Mouse (Mus musculus): Measurements from ENCODE around the gene Fam83g. TPM values are rescaled to one million over a fixed set of nuclear protein-coding genes. Genes with fewer than 3 reads are reported as not detected.

Fam83g gene
- polyA plus RNA-seq, 1 experiment from 2014 or later, result 0.51 TPM

- no peak for ATAC-seq (replicated peaks)
- no peak overlapping the region for H3K4me3 ChIP-seq
- H3K9me3 ChIP-seq, result no peaks in the 10 kb centered on the region
- H3K27me3 ChIP-seq, result no peaks in the 10 kb centered on the region
- H3K9ac ChIP-seq (replicated peaks), result no peak overlapping the region
- 67% methylated on average over 4 of the region's 4 CpGs for WGBS
- H3K4me2 ChIP-seq (replicated peaks), result no peak overlapping the region
- no peaks in the 10 kb centered on the region for H3K36me3 ChIP-seq
- no peaks in the 10 kb centered on the region for H3K4me1 ChIP-seq
- H3K27ac ChIP-seq (replicated peaks), result no peak overlapping the region
Measured at GRCm38 (mm10) chr11:61655649-61656048, 28.2 kb upstream of the Fam83g start.

GRCm38 (mm10) chr11:61656148-61656850, 27.6 kb upstream of the Fam83g start:
- no peak for ATAC-seq (replicated peaks)
- Histone ChIP-seq H3K4me3 (no peak overlapping the region), H3K27ac (replicated peaks) (no peak overlapping the region), H3K36me3 (no peaks in the 10 kb centered on the region), H3K4me2 (replicated peaks) (no peak overlapping the region), H3K27me3 (no peaks in the 10 kb centered on the region), H3K9ac (replicated peaks) (no peak overlapping the region), H3K4me1 (no peaks in the 10 kb centered on the region), H3K9me3 (no peaks in the 10 kb centered on the region)
- WGBS, result 73% methylated on average over 6 of the region's 6 CpGs

GRCm38 (mm10) chr11:61657432-61657831, 26.5 kb upstream of the Fam83g start:
- WGBS, result 70% methylated on average over 2 of the region's 2 CpGs
- no peak for ATAC-seq (replicated peaks)

GRCm38 (mm10) chr11:61658360-61658922, 25.4 kb upstream of the Fam83g start:
- Histone ChIP-seq H3K9ac (replicated peaks) (no peak overlapping the region), H3K9me3 (no peaks in the 10 kb centered on the region), H3K4me3 (no peak overlapping the region), H3K27ac (replicated peaks) (no peak overlapping the region), H3K4me1 (no peaks in the 10 kb centered on the region), H3K27me3 (no peaks in the 10 kb centered on the region), H3K36me3 (no peaks in the 10 kb centered on the region), H3K4me2 (replicated peaks) (no peak overlapping the region)
- WGBS, result 89% methylated on average over 3 of the region's 3 CpGs
- ATAC-seq (replicated peaks), result no peak

More at GRCm38 (mm10) chr11:61657432-61657831, 26.5 kb upstream of the Fam83g start:
- no peaks in the 10 kb centered on the region for H3K27me3 ChIP-seq
- H3K4me3 ChIP-seq, result no peak overlapping the region
- no peak overlapping the region for H3K4me2 ChIP-seq (replicated peaks)
- H3K27ac ChIP-seq (replicated peaks), result no peak overlapping the region
- no peaks in the 10 kb centered on the region for H3K9me3 ChIP-seq
- H3K4me1 ChIP-seq, result no peaks in the 10 kb centered on the region
- no peak overlapping the region for H3K9ac ChIP-seq (replicated peaks)
- no peaks in the 10 kb centered on the region for H3K36me3 ChIP-seq

- 87% methylated on average over 4 of the region's 4 CpGs for WGBS
- H3K9ac ChIP-seq (replicated peaks), result no peak overlapping the region
- no peaks in the 10 kb centered on the region for H3K9me3 ChIP-seq
- no peak overlapping the region for H3K4me3 ChIP-seq
- H3K4me1 ChIP-seq, result no peaks in the 10 kb centered on the region
- H3K27ac ChIP-seq (replicated peaks), result no peak overlapping the region
- H3K27me3 ChIP-seq, result no peaks in the 10 kb centered on the region
- no peak for ATAC-seq (replicated peaks)
- H3K4me2 ChIP-seq (replicated peaks), result no peak overlapping the region
- H3K36me3 ChIP-seq, result no peaks in the 10 kb centered on the region
Measured at GRCm38 (mm10) chr11:61659011-61659858, 24.7 kb upstream of the Fam83g start.

- H3K27ac ChIP-seq (replicated peaks), result no peak overlapping the region
- H3K4me3 ChIP-seq, result no peak overlapping the region
- H3K36me3 ChIP-seq, result no peaks in the 10 kb centered on the region
- no peak for ATAC-seq (replicated peaks)
- no peak overlapping the region for H3K9ac ChIP-seq (replicated peaks)
- H3K4me2 ChIP-seq (replicated peaks), result no peak overlapping the region
- H3K9me3 ChIP-seq, result no peaks in the 10 kb centered on the region
- WGBS, result 89% methylated on average over 8 of the region's 8 CpGs
- no peaks in the 10 kb centered on the region for H3K27me3 ChIP-seq
- no peaks in the 10 kb centered on the region for H3K4me1 ChIP-seq
Measured at GRCm38 (mm10) chr11:61660001-61660400, 23.9 kb upstream of the Fam83g start.

- no peak overlapping the region for H3K9ac ChIP-seq (replicated peaks)
Measured at GRCm38 (mm10) chr11:61660806-61661392, 23.0 kb upstream of the Fam83g start.

GRCm38 (mm10) chr11:61662189-61662588, 21.7 kb upstream of the Fam83g start:
- H3K4me2 ChIP-seq (replicated peaks), result no peak overlapping the region
- WGBS, result 91% methylated on average over 5 of the region's 5 CpGs
- no peak overlapping the region for H3K27ac ChIP-seq (replicated peaks)
- H3K4me3 ChIP-seq, result no peak overlapping the region
- no peaks in the 10 kb centered on the region for H3K27me3 ChIP-seq
- no peak overlapping the region for H3K9ac ChIP-seq (replicated peaks)
- no peaks in the 10 kb centered on the region for H3K4me1 ChIP-seq
- ATAC-seq (replicated peaks), result no peak
- no peaks in the 10 kb centered on the region for H3K9me3 ChIP-seq
- H3K36me3 ChIP-seq, result no peaks in the 10 kb centered on the region

More at GRCm38 (mm10) chr11:61660806-61661392, 23.0 kb upstream of the Fam83g start:
- no peaks in the 10 kb centered on the region for H3K36me3 ChIP-seq
- H3K27me3 ChIP-seq, result no peaks in the 10 kb centered on the region
- H3K4me2 ChIP-seq (replicated peaks), result no peak overlapping the region
- 71% methylated on average over 7 of the region's 7 CpGs for WGBS
- H3K4me3 ChIP-seq, result no peak overlapping the region
- H3K9me3 ChIP-seq, result no peaks in the 10 kb centered on the region
- no peak overlapping the region for H3K27ac ChIP-seq (replicated peaks)
- no peaks in the 10 kb centered on the region for H3K4me1 ChIP-seq
- ATAC-seq (replicated peaks), result no peak

GRCm38 (mm10) chr11:61665401-61665800, 18.5 kb upstream of the Fam83g start:
- Histone ChIP-seq H3K27me3 (no peaks in the 10 kb centered on the region), H3K4me2 (replicated peaks) (no peak overlapping the region), H3K9ac (replicated peaks) (no peak overlapping the region), H3K4me3 (no peak overlapping the region), H3K27ac (replicated peaks) (no peak overlapping the region), H3K36me3 (no peaks in the 10 kb centered on the region), H3K4me1 (no peaks in the 10 kb centered on the region), H3K9me3 (no peaks in the 10 kb centered on the region)
- 91% methylated on average over 4 of the region's 4 CpGs for WGBS
- ATAC-seq (replicated peaks), result no peak

- Histone ChIP-seq H3K4me1 (no peaks in the 10 kb centered on the region), H3K9ac (replicated peaks) (no peak overlapping the region), H3K27me3 (no peaks in the 10 kb centered on the region), H3K36me3 (no peaks in the 10 kb centered on the region), H3K4me3 (no peak overlapping the region), H3K27ac (replicated peaks) (no peak overlapping the region), H3K9me3 (no peaks in the 10 kb centered on the region), H3K4me2 (replicated peaks) (no peak overlapping the region)
- no peak for ATAC-seq (replicated peaks)
- 46% methylated on average over 7 of the region's 7 CpGs for WGBS
Measured at GRCm38 (mm10) chr11:61665991-61666799, 17.7 kb upstream of the Fam83g start.

GRCm38 (mm10) chr11:61667248-61667647, 16.6 kb upstream of the Fam83g start:
- no peak for ATAC-seq (replicated peaks)
- H3K36me3 ChIP-seq, result no peaks in the 10 kb centered on the region
- no peak overlapping the region for H3K4me3 ChIP-seq
- no peaks in the 10 kb centered on the region for H3K9me3 ChIP-seq
- no peaks in the 10 kb centered on the region for H3K27me3 ChIP-seq
- H3K4me1 ChIP-seq, result no peaks in the 10 kb centered on the region
- no peak overlapping the region for H3K27ac ChIP-seq (replicated peaks)
- 88% methylated on average over 5 of the region's 5 CpGs for WGBS
- no peak overlapping the region for H3K4me2 ChIP-seq (replicated peaks)
- no peak overlapping the region for H3K9ac ChIP-seq (replicated peaks)

Data from forebrain, embryonic 15.5 days (tissue).